In the genomic region with DNA sequence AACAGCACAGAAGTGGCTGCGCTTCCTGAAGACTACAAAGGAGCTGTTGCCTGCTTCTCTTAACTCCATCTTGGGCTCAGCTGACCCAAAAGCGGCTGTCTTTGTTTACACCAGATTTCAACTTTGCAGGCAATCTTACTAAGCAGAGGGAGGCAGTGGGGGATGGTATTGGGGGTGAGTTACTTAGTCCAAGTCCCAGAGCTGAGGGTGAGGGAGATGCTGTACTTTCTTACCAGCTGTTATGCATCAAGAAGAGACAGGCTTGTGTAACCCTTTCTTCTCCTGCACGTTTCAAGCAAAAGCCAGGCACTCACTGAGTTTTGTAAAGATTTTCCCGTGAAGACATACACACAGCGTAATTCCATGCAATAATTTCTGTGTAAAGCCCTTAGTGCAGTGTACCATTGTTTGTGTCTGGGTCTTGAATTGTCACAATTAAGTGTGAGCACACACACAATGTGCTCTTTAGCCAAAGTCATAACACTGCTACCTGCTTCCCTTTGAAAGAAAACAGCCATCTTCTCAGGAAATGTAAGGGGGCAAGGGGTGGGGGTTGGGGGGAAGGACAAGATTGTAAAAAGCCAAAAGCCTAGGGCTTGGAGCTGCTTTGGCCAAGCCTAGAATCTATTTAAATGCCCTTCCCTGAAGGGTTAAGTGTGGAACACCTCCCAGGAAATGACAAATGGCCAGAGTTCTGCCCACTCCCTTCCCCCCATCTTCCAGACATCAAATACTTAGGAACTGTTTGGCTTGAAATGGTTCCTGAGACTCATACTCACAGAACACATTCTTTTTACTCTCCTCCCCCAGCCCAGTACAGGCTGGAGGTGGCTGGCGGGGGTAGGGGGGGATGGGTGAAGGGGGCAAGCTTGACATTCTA, we compare ENCODE assay signal across 8 mouse cellular contexts. TPM values are rescaled to one million over a fixed set of nuclear protein-coding genes. Genes with fewer than 3 reads are reported as not detected.
DNase-seq lines count a peak whose midpoint lies in the region; ATAC-seq and TF ChIP-seq lines count a peak whose summit lies in the region.

No protein-coding gene starts in this region.

- no peaks in the 10 kb centered on the region for H3K9me3 ChIP-seq in intestine, embryonic 14.5 days (ENCODE audit: control insufficient read depth, low read length)
- no peaks in the 10 kb centered on the region for H3K9me3 ChIP-seq in liver, embryonic 13.5 days (replicated peaks)

- peak; percentile 54 to 63 for DNase-seq in lung, adult 18-20 months
- no peak for DNase-seq in lung, adult 2 months
- DNase-seq in gastrocnemius, postnatal 14 days = peak; percentile 71
- DNase-seq in intestine, embryonic 14.5 days (ENCODE audit: low spot score) = peak; percentile 72
- no peak for DNase-seq in liver, embryonic 13.5 days
- peak; percentile 67 for DNase-seq in testis, postnatal 10 days (ENCODE audit: low spot score)
- DNase-seq in layer of hippocampus, postnatal 36 days = no peak
- DNase-seq in frontal cortex, postnatal 14 days (ENCODE audit: low spot score in 2 of 2) = no peak

- no peak overlapping the region for H3K9ac ChIP-seq in intestine, embryonic 14.5 days (ENCODE audit: low read length)
- no peak overlapping the region for H3K9ac ChIP-seq in liver, embryonic 13.5 days

- ATAC-seq in intestine, embryonic 14.5 days (replicated peaks; ENCODE audit: low FRiP score, low TSS enrichment, low read depth) = peak; percentile 93
- ATAC-seq in liver, embryonic 13.5 days (ENCODE audit: low read depth) = no peak

- peak overlapping the region; percentile 98 for H3K27ac ChIP-seq in intestine, embryonic 14.5 days (ENCODE audit: low read depth)
- H3K27ac ChIP-seq in liver, embryonic 13.5 days = peak overlapping the region; percentile 55; the same call in 1 of the 2 replicates

- H3K4me1 ChIP-seq in lung, adult 2 months (ENCODE audit: control insufficient read depth, insufficient read depth, low read length) = no peaks in the 10 kb centered on the region
- H3K4me1 ChIP-seq in intestine, embryonic 14.5 days (replicated peaks; ENCODE audit: control insufficient read depth, insufficient read depth, low read length) = peaks cover 15% of the 10 kb centered on the region
- H3K4me1 ChIP-seq in liver, embryonic 13.5 days (replicated peaks) = no peaks in the 10 kb centered on the region

- WGBS in lung, adult 2 months = 32% methylated on average over 6 of the region's 6 CpGs
- 14% methylated on average over 6 of the region's 6 CpGs for WGBS in intestine, embryonic 14.5 days
- whole genome bisulfite sequencing in liver, embryonic 13.5 days (ENCODE audit: insufficient replicate concordance) = 35% methylated on average over 6 of the region's 6 CpGs

- TF ChIP-seq POLR2A in lung, adult 2 months (IDR thresholded peaks at IDR 0.05; ENCODE audit: borderline replicate concordance, extremely low read depth, low read depth, low read length) = no peak

- no peak overlapping the region for H3K4me3 ChIP-seq in lung, adult 2 months (replicated peaks; ENCODE audit: extremely low read depth, low read depth, low read length)
- 0 out of 2 replicates have a peak overlapping the region, but pooled peaks have one; percentile 10 for H3K4me3 ChIP-seq in intestine, embryonic 14.5 days (ENCODE audit: low read depth, low read length)
- H3K4me3 ChIP-seq in liver, embryonic 13.5 days (replicated peaks) = no peak overlapping the region

- intact Hi-C loops in gastrocnemius, postnatal 14 days (cut with DNase I; ENCODE audit: low total_unique reads) = no loop called here

- peak overlapping the region; percentile 41 for H3K4me2 ChIP-seq in intestine, embryonic 14.5 days (ENCODE audit: low read length)
- no peak overlapping the region for H3K4me2 ChIP-seq in liver, embryonic 13.5 days

- TF ChIP-seq CTCF in lung, adult 2 months (IDR thresholded peaks at IDR 0.05; ENCODE audit: insufficient read depth, low read length) = no peak

- no peaks in the 10 kb centered on the region for H3K36me3 ChIP-seq in intestine, embryonic 14.5 days (ENCODE audit: control insufficient read depth, insufficient read depth, low read length)
- no peaks in the 10 kb centered on the region for H3K36me3 ChIP-seq in liver, embryonic 13.5 days

- no peaks in the 10 kb centered on the region for H3K27me3 ChIP-seq in intestine, embryonic 14.5 days (replicated peaks; ENCODE audit: control insufficient read depth, insufficient read depth, low read length)
- H3K27me3 ChIP-seq in liver, embryonic 13.5 days = no peaks in the 10 kb centered on the region

RNA-seq across cellular contexts. Expression of a gene that starts 15.0 kb away (rescaled TPM):
- polyA plus RNA-seq in lung, adult 2 months (2012; rRNA removed) = 151 and 172 TPM in 2 replicates
- total RNA-seq in gastrocnemius, postnatal 14 days (2021) = 1,000 to 10,000 TPM; 2,080 to 2,296 TPM
- 458 and 463 TPM in 2 replicates for polyA plus RNA-seq in intestine, embryonic 14.5 days (2014; fragmentation: Nextera tagmentation; extraction: Ambion mirVana)
- 53.7 and 54.3 TPM in 2 replicates for polyA plus RNA-seq in liver, embryonic 13.5 days (2015; fragmentation: Nextera tagmentation; extraction: Ambion mirVana)
- 10 to 100 TPM; 10.7 to 19.2 TPM for total RNA-seq in layer of hippocampus, postnatal 36 days (2021)

Comparison
In these comparisons a context has a peak if more than half of its experiments do, and no peak if none do; other contexts are left out.
1. DNase-seq: peak in lung, adult 18-20 months (2 of 2), gastrocnemius, postnatal 14 days (single experiment), intestine, embryonic 14.5 days (single experiment) and testis, postnatal 10 days (single experiment); none in lung, adult 2 months (single experiment), liver, embryonic 13.5 days (single experiment), layer of hippocampus, postnatal 36 days (0 of 2) and frontal cortex, postnatal 14 days (0 of 2).